Comparison of ENCODE assay signal across 23 mouse cellular contexts in the genomic region with DNA sequence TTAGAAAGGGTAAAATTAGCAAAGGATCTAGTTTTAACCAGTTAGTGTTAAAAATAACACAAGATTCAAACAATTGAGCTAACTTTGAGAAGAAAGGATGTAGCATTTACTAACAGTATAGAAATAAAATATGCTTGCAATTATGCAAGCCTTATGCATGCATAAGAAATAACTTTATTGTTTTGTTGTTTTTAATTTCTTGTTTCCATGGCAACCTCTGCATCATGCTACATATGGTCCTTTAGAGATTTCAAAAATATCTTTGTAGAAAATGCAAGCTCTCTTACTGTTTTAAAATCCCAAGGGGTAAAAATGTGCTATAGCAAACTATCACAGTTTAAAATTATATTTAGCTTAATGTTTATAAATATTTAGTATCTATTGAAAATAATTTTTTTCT.
DNase-seq lines count a peak whose midpoint lies in the region; ATAC-seq and TF ChIP-seq lines count a peak whose summit lies in the region.
"Had no signal": no experiment of that assay in that cellular context is flagged by ENCODE, and none has a peak within 500 bp of the region (broad histone marks: within the 10 kb centered on the region; RNA-seq: fewer than 3 reads in every experiment).

No protein-coding gene starts in this region.

- H3K9ac ChIP-seq in forebrain, embryonic 13.5 days = no peak overlapping the region
- H3K9ac ChIP-seq in hindbrain, embryonic 14.5 days = no peak overlapping the region
- H3K9ac ChIP-seq in hindbrain, embryonic 13.5 days = no peak overlapping the region
- H3K9ac ChIP-seq in forebrain, postnatal 0 days = no peak overlapping the region
- H3K9ac ChIP-seq: embryonic facial prominence, embryonic 15.5 days; heart, embryonic 15.5 days; hindbrain, embryonic 15.5 days had no signal

- H3K4me2 ChIP-seq in forebrain, embryonic 13.5 days = no peak overlapping the region
- H3K4me2 ChIP-seq in hindbrain, embryonic 14.5 days (replicated peaks) = no peak overlapping the region
- no peak overlapping the region for H3K4me2 ChIP-seq in hindbrain, embryonic 13.5 days
- no peak overlapping the region for H3K4me2 ChIP-seq in forebrain, postnatal 0 days (ENCODE audit: low read depth)
- H3K4me2 ChIP-seq: embryonic facial prominence, embryonic 15.5 days; heart, embryonic 11.5 days; heart, embryonic 15.5 days; hindbrain, embryonic 15.5 days had no signal

- no peak overlapping the region for H3K27ac ChIP-seq in forebrain, embryonic 13.5 days
- no peak overlapping the region for H3K27ac ChIP-seq in forebrain, embryonic 10.5 days
- H3K27ac ChIP-seq in hindbrain, embryonic 14.5 days = no peak overlapping the region
- no peak overlapping the region for H3K27ac ChIP-seq in hindbrain, embryonic 13.5 days
- H3K27ac ChIP-seq in forebrain, postnatal 0 days (ENCODE audit: low read depth, low read length) = no peak overlapping the region
- H3K27ac ChIP-seq: embryonic facial prominence, embryonic 15.5 days; heart, adult 2 months; heart, embryonic 15.5 days; hindbrain, embryonic 15.5 days had no signal

- H3K27me3 ChIP-seq in forebrain, embryonic 13.5 days = no peaks in the 10 kb centered on the region
- H3K27me3 ChIP-seq in forebrain, embryonic 10.5 days (ENCODE audit: poor library complexity, severe bottlenecking) = no peaks in the 10 kb centered on the region
- H3K27me3 ChIP-seq in hindbrain, embryonic 14.5 days (ENCODE audit: control insufficient read depth, insufficient read depth, low read length) = no peaks in the 10 kb centered on the region
- H3K27me3 ChIP-seq in hindbrain, embryonic 13.5 days = no peaks in the 10 kb centered on the region
- no peaks in the 10 kb centered on the region for H3K27me3 ChIP-seq in forebrain, postnatal 0 days (ENCODE audit: insufficient read depth, low read length)
- H3K27me3 ChIP-seq: embryonic facial prominence, embryonic 15.5 days; heart, embryonic 15.5 days; hindbrain, embryonic 15.5 days had no signal

- H3K4me3 ChIP-seq in forebrain, embryonic 13.5 days = no peak overlapping the region
- no peak overlapping the region for H3K4me3 ChIP-seq in forebrain, embryonic 10.5 days
- H3K4me3 ChIP-seq in hindbrain, embryonic 14.5 days (replicated peaks; ENCODE audit: low read length) = no peak overlapping the region
- no peak overlapping the region for H3K4me3 ChIP-seq in hindbrain, embryonic 13.5 days
- H3K4me3 ChIP-seq in forebrain, postnatal 0 days (ENCODE audit: low read depth, low read length) = no peak overlapping the region
- H3K4me3 ChIP-seq: embryonic facial prominence, embryonic 15.5 days; erythroblast, embryonic 14.5 days; heart, adult 2 months; heart, embryonic 15.5 days; hindbrain, embryonic 15.5 days had no signal

- peak; percentile 51; the same call in 1 of the 2 replicates for ATAC-seq in forebrain, embryonic 13.5 days
- no peak for ATAC-seq in hindbrain, embryonic 14.5 days (ENCODE audit: low FRiP score)
- no peak for ATAC-seq in hindbrain, embryonic 13.5 days (ENCODE audit: low FRiP score)
- ATAC-seq in forebrain, postnatal 0 days = peak; percentile 80
- ATAC-seq: CD4-positive, CD25-positive, alpha-beta regulatory T cell, adult 4 months; intestine, embryonic 16.5 days had no signal

- no peak for DNase-seq in forebrain, embryonic 10.5 days (ENCODE audit: extremely low spot score, low spot score)
- peak; percentile 42 for DNase-seq in hindbrain, embryonic 14.5 days (ENCODE audit: low spot score)
- DNase-seq in brain, adult 2 months (ENCODE audit: low read depth, low spot score) = peak; percentile 31
- peak; percentile 30 for DNase-seq in forebrain, postnatal 0 days
- no peak for DNase-seq in thymus, postnatal 36 days
- DNase-seq: adrenal gland, postnatal 10 days; B cell, adult 2 months; cerebellum, adult 8-10 months; cerebellum, postnatal 14 days; embryo, embryonic 11 days; gastrocnemius, postnatal 10 days; heart, adult 2 months; heart, postnatal 14 days had no signal

- no peaks in the 10 kb centered on the region for H3K36me3 ChIP-seq in forebrain, embryonic 13.5 days (ENCODE audit: poor library complexity, severe bottlenecking)
- no peaks in the 10 kb centered on the region for H3K36me3 ChIP-seq in forebrain, embryonic 10.5 days (replicated peaks)
- no peaks in the 10 kb centered on the region for H3K36me3 ChIP-seq in hindbrain, embryonic 14.5 days (replicated peaks; ENCODE audit: control insufficient read depth, insufficient read depth)
- H3K36me3 ChIP-seq in hindbrain, embryonic 13.5 days = no peaks in the 10 kb centered on the region
- no peaks in the 10 kb centered on the region for H3K36me3 ChIP-seq in forebrain, postnatal 0 days (ENCODE audit: insufficient read depth)
- H3K36me3 ChIP-seq: embryonic facial prominence, embryonic 15.5 days; G1E; heart, embryonic 15.5 days; hindbrain, embryonic 15.5 days had no signal

- no peaks in the 10 kb centered on the region for H3K9me3 ChIP-seq in forebrain, embryonic 13.5 days (replicated peaks)
- no peaks in the 10 kb centered on the region for H3K9me3 ChIP-seq in forebrain, embryonic 10.5 days
- no peaks in the 10 kb centered on the region for H3K9me3 ChIP-seq in hindbrain, embryonic 14.5 days (ENCODE audit: control insufficient read depth, low read length)
- H3K9me3 ChIP-seq in hindbrain, embryonic 13.5 days = no peaks in the 10 kb centered on the region
- no peaks in the 10 kb centered on the region for H3K9me3 ChIP-seq in forebrain, postnatal 0 days (ENCODE audit: low read length)
- H3K9me3 ChIP-seq: embryonic facial prominence, embryonic 15.5 days; G1E; heart, embryonic 15.5 days; hindbrain, embryonic 15.5 days had no signal

- TF ChIP-seq CTCF in forebrain, postnatal 0 days (IDR thresholded peaks at IDR 0.05; ENCODE audit: low read depth) = no peak

- H3K4me1 ChIP-seq in forebrain, embryonic 13.5 days = no peaks in the 10 kb centered on the region
- H3K4me1 ChIP-seq in forebrain, embryonic 10.5 days = no peaks in the 10 kb centered on the region
- no peaks in the 10 kb centered on the region for H3K4me1 ChIP-seq in hindbrain, embryonic 14.5 days (replicated peaks; ENCODE audit: control insufficient read depth, insufficient read depth, low read length)
- no peaks in the 10 kb centered on the region for H3K4me1 ChIP-seq in hindbrain, embryonic 13.5 days (replicated peaks)
- no peaks in the 10 kb centered on the region for H3K4me1 ChIP-seq in forebrain, postnatal 0 days (ENCODE audit: insufficient read depth)
- H3K4me1 ChIP-seq: embryonic facial prominence, embryonic 15.5 days; heart, embryonic 15.5 days; hindbrain, embryonic 15.5 days had no signal

Comparison
In these comparisons a context has a peak if more than half of its experiments do, and no peak if none do; other contexts are left out.
1. DNase-seq: peak in hindbrain, embryonic 14.5 days (single experiment), brain, adult 2 months (single experiment) and forebrain, postnatal 0 days (single experiment); none in forebrain, embryonic 10.5 days (single experiment) and thymus, postnatal 36 days (0 of 2).
2. ATAC-seq: peak in forebrain, embryonic 13.5 days (single experiment) and forebrain, postnatal 0 days (single experiment); none in hindbrain, embryonic 14.5 days (single experiment) and hindbrain, embryonic 13.5 days (single experiment).